ENCODE assay signal across 12 mouse cellular contexts in the genomic region with DNA sequence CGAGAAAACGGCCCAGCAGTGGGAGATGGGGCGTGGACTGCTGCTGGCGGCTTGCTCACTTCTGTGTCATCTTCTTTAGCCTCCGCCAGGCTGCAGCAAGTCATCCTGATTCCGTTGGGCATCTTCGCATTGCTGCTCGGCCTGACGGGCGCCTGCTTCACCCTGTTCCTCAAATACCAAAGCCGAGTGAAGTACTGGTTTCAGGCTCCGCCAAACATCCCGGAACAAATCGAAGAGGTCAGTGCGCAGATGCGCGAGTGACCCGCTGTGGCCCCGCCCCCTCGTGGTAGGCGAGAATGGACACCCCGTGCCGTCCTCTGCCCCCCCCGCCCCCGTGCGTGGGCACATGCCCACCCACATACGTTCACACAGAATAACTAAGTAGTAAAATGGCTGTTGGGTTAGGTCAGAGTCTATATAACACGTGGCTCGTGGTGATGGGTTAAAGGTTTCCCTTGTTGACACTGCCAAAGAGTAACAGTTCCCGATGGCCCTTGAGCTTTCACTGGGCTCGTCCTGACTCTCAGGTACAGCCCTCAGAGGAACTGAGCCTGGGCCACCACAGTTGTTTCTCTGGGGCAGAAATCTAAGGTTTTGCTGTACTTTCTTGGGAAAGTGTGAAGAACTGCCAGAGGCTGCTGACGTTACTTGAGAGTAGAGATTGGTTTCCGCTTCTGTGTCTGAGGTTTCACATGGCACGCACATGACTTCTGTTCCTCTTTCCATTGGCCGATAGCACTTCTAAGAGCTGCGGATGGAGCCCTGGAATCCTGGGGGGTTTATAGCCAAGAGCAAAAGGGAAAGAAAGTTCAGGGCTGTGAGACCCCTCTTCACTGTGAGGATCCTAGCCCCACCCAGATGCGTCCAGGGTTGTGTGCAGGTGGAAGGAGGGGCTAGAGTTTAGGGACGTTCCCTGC. TPM values are rescaled to one million over a fixed set of nuclear protein-coding genes. Genes with fewer than 3 reads are reported as not detected.
A peak's percentile ranks its signal among the peaks of the same experiment; 100 is the strongest.
DNase-seq lines count a peak whose midpoint lies in the region; ATAC-seq lines count a peak whose summit lies in the region.
"Had no signal": no experiment of that assay in that cellular context is flagged by ENCODE, and none has a peak within 500 bp of the region (broad histone marks: within the 10 kb centered on the region; RNA-seq: fewer than 3 reads in every experiment).

No protein-coding gene starts in this region.

- H3K27ac ChIP-seq in forebrain, embryonic 13.5 days = no peak overlapping the region
- H3K27ac ChIP-seq in forebrain, embryonic 14.5 days (ENCODE audit: low read depth, low read length) = no peak overlapping the region
- H3K27ac ChIP-seq in midbrain, embryonic 11.5 days (ENCODE audit: low read depth, low read length) = no peak overlapping the region
- no peak overlapping the region for H3K27ac ChIP-seq in midbrain, embryonic 16.5 days (ENCODE audit: low read length)
- H3K27ac ChIP-seq in macrophage = peak overlapping the region; percentile 73
- H3K27ac ChIP-seq: heart, embryonic 10.5 days; limb, embryonic 13.5 days had no signal

- H3K4me3 ChIP-seq in forebrain, embryonic 13.5 days = no peak overlapping the region
- no peak overlapping the region for H3K4me3 ChIP-seq in forebrain, embryonic 14.5 days (ENCODE audit: low read depth, low read length)
- no peak overlapping the region for H3K4me3 ChIP-seq in midbrain, embryonic 11.5 days (ENCODE audit: low read depth, low read length)
- no peak overlapping the region for H3K4me3 ChIP-seq in midbrain, embryonic 16.5 days (ENCODE audit: low read depth, low read length)
- no peak overlapping the region for H3K4me3 ChIP-seq in macrophage (ENCODE audit: inconsistent target)
- H3K4me3 ChIP-seq: heart, embryonic 10.5 days; limb, embryonic 13.5 days had no signal

- no peak for ATAC-seq in forebrain, embryonic 13.5 days
- no peak for ATAC-seq in forebrain, embryonic 14.5 days
- ATAC-seq in midbrain, embryonic 11.5 days (ENCODE audit: low FRiP score) = peak; percentile 22; the same call in 1 of the 2 replicates
- ATAC-seq in midbrain, embryonic 16.5 days = no peak

- H3K4me1 ChIP-seq in forebrain, embryonic 13.5 days = no peaks in the 10 kb centered on the region
- H3K4me1 ChIP-seq in forebrain, embryonic 14.5 days (ENCODE audit: control insufficient read depth, insufficient read depth, low read length) = no peaks in the 10 kb centered on the region
- no peaks in the 10 kb centered on the region for H3K4me1 ChIP-seq in midbrain, embryonic 11.5 days (ENCODE audit: control insufficient read depth, insufficient read depth, low read length)
- H3K4me1 ChIP-seq in midbrain, embryonic 16.5 days (ENCODE audit: control insufficient read depth, insufficient read depth, low read length) = no peaks in the 10 kb centered on the region

- H3K4me2 ChIP-seq in forebrain, embryonic 13.5 days = peak overlapping the region; percentile 18; the same call in 1 of the 2 replicates
- no peak overlapping the region for H3K4me2 ChIP-seq in forebrain, embryonic 14.5 days (ENCODE audit: low read length)
- peak overlapping the region; percentile 25 for H3K4me2 ChIP-seq in midbrain, embryonic 11.5 days
- no peak overlapping the region for H3K4me2 ChIP-seq in midbrain, embryonic 16.5 days (ENCODE audit: low read length)
- H3K4me2 ChIP-seq: limb, embryonic 13.5 days had no signal

- peaks cover 59% of the 10 kb centered on the region for H3K79me2 ChIP-seq in macrophage (ENCODE audit: inconsistent target)

- no peak overlapping the region for H3K9ac ChIP-seq in forebrain, embryonic 13.5 days
- H3K9ac ChIP-seq in forebrain, embryonic 14.5 days (ENCODE audit: low read length) = no peak overlapping the region
- H3K9ac ChIP-seq in midbrain, embryonic 11.5 days (ENCODE audit: low read length) = no peak overlapping the region
- no peak overlapping the region for H3K9ac ChIP-seq in midbrain, embryonic 16.5 days (ENCODE audit: low read depth, low read length)
- H3K9ac ChIP-seq: limb, embryonic 13.5 days had no signal

- H3K9me3 ChIP-seq in forebrain, embryonic 13.5 days (replicated peaks) = no peaks in the 10 kb centered on the region
- no peaks in the 10 kb centered on the region for H3K9me3 ChIP-seq in forebrain, embryonic 14.5 days (replicated peaks; ENCODE audit: control insufficient read depth, low read length)
- no peaks in the 10 kb centered on the region for H3K9me3 ChIP-seq in midbrain, embryonic 11.5 days (ENCODE audit: control insufficient read depth, low read length)
- H3K9me3 ChIP-seq in midbrain, embryonic 16.5 days (replicated peaks; ENCODE audit: control insufficient read depth, low read length, poor library complexity, severe bottlenecking) = no peaks in the 10 kb centered on the region
- H3K9me3 ChIP-seq: heart, embryonic 10.5 days; limb, embryonic 13.5 days had no signal

- H3K27me3 ChIP-seq in forebrain, embryonic 13.5 days = no peaks in the 10 kb centered on the region
- no peaks in the 10 kb centered on the region for H3K27me3 ChIP-seq in forebrain, embryonic 14.5 days (replicated peaks; ENCODE audit: control insufficient read depth, insufficient read depth, low read length)
- no peaks in the 10 kb centered on the region for H3K27me3 ChIP-seq in midbrain, embryonic 11.5 days (ENCODE audit: control insufficient read depth, insufficient read depth, low read length)
- no peaks in the 10 kb centered on the region for H3K27me3 ChIP-seq in midbrain, embryonic 16.5 days (ENCODE audit: control insufficient read depth, insufficient read depth, low read depth, low read length)
- H3K27me3 ChIP-seq: limb, embryonic 13.5 days had no signal

- H3K36me3 ChIP-seq in forebrain, embryonic 13.5 days (ENCODE audit: poor library complexity, severe bottlenecking) = peaks cover 49% of the 10 kb centered on the region
- H3K36me3 ChIP-seq in forebrain, embryonic 14.5 days (ENCODE audit: control insufficient read depth, insufficient read depth, low read length) = peaks cover 33% of the 10 kb centered on the region
- H3K36me3 ChIP-seq in midbrain, embryonic 11.5 days (ENCODE audit: control insufficient read depth, insufficient read depth, low read length) = no peaks in the 10 kb centered on the region
- H3K36me3 ChIP-seq in midbrain, embryonic 16.5 days (ENCODE audit: control insufficient read depth, insufficient read depth, low read length) = peaks cover 5% of the 10 kb centered on the region
- H3K36me3 ChIP-seq in macrophage (ENCODE audit: inconsistent target) = peaks cover 62% of the 10 kb centered on the region

- no peak for DNase-seq in forebrain, embryonic 14.5 days (ENCODE audit: low spot score)
- DNase-seq in midbrain, embryonic 11.5 days (ENCODE audit: low spot score, missing footprints) = no peak
- peak; percentile 48 for DNase-seq in brain, adult 2 months (ENCODE audit: low read depth, low spot score)
- DNase-seq in gastrocnemius, adult 18-20 months (ENCODE audit: low spot score) = no peak
- no peak for DNase-seq in Muller cell, postnatal 12 days (ENCODE audit: inconsistent ontology term)
- DNase-seq: kidney, adult 11 months; spleen, adult 18-20 months had no signal

- 71% methylated on average over 38 of the region's 38 CpGs for WGBS in forebrain, embryonic 13.5 days
- 80% methylated on average over 38 of the region's 38 CpGs for WGBS in forebrain, embryonic 14.5 days
- 66% methylated on average over 38 of the region's 38 CpGs for WGBS in midbrain, embryonic 11.5 days
- 64% methylated on average over 38 of the region's 38 CpGs for WGBS in midbrain, embryonic 16.5 days
- WGBS in macrophage (ENCODE audit: missing documents) = 76% methylated on average over 29 of the region's 38 CpGs

RNA-seq across cellular contexts. Expression of a gene that starts 14.9 kb away (rescaled TPM):
- polyA plus RNA-seq in forebrain, embryonic 13.5 days (2015; fragmentation: Nextera tagmentation; extraction: Ambion mirVana) = 44.9 and 63.0 TPM in 2 replicates
- polyA plus RNA-seq in forebrain, embryonic 14.5 days (2014; fragmentation: Nextera tagmentation; extraction: Ambion mirVana) = 77.3 and 100 TPM in 2 replicates
- 33.1 and 34.8 TPM in 2 replicates for polyA plus RNA-seq in midbrain, embryonic 11.5 days (2014; fragmentation: Nextera tagmentation; extraction: Ambion mirVana)
- 104 and 125 TPM in 2 replicates for polyA plus RNA-seq in midbrain, embryonic 16.5 days (2015; fragmentation: Nextera tagmentation; extraction: Ambion mirVana)
- total RNA-seq in macrophage (2018; cell fraction: chromatin; rRNA removed) = 10 to 100 TPM; 29.9 to 65.9 (median 45.2) TPM
- 100 to 1,000 TPM in 21 of 26 experiments, 10 to 100 TPM in 5; 91.2 to 131 (median 118) TPM for total RNA-seq in macrophage (2018; cell fraction: cytosol; rRNA removed)
- 100 to 1,000 TPM in 3 of 26 experiments, 10 to 100 TPM in 23; 53.5 to 110 (median 76.6) TPM for total RNA-seq in macrophage (2018; cell fraction: nucleus; rRNA removed)
- 53.8 to 84.8 TPM (median 83.9 TPM) in 3 replicates for polyA plus RNA-seq in macrophage (2018)
- total RNA-seq in gastrocnemius, adult 18-20 months (2021) = 10 to 100 TPM; 52.7 to 61.5 TPM

RNA-seq across cellular contexts. Expression of a gene that starts 35.8 kb away (rescaled TPM):
- polyA plus RNA-seq in forebrain, embryonic 13.5 days (2015; fragmentation: Nextera tagmentation; extraction: Ambion mirVana) = 49.9 and 55.6 TPM in 2 replicates
- 105 and 111 TPM in 2 replicates for polyA plus RNA-seq in forebrain, embryonic 14.5 days (2014; fragmentation: Nextera tagmentation; extraction: Ambion mirVana)
- 53.2 and 55.7 TPM in 2 replicates for polyA plus RNA-seq in midbrain, embryonic 11.5 days (2014; fragmentation: Nextera tagmentation; extraction: Ambion mirVana)
- 95.1 and 106 TPM in 2 replicates for polyA plus RNA-seq in midbrain, embryonic 16.5 days (2015; fragmentation: Nextera tagmentation; extraction: Ambion mirVana)
- total RNA-seq in macrophage (2018; cell fraction: chromatin; rRNA removed) = 10 to 100 TPM in 4 of 26 experiments, 1 to 10 TPM in 22; 2.1 to 25.5 (median 6.7) TPM
- 10 to 100 TPM; 18.3 to 42.3 (median 27.8) TPM for total RNA-seq in macrophage (2018; cell fraction: cytosol; rRNA removed)
- 10 to 100 TPM; 11.6 to 43.2 (median 22.6) TPM for total RNA-seq in macrophage (2018; cell fraction: nucleus; rRNA removed)
- 30.7 to 45.3 TPM (median 34.4 TPM) in 3 replicates for polyA plus RNA-seq in macrophage (2018)
- total RNA-seq in gastrocnemius, adult 18-20 months (2021) = 10 to 100 TPM; 13.1 to 15.1 TPM

RNA-seq across cellular contexts. Expression of a gene that starts 57.0 kb away (rescaled TPM):
- polyA plus RNA-seq in forebrain, embryonic 13.5 days (2015; fragmentation: Nextera tagmentation; extraction: Ambion mirVana) = 7.4 and 7.9 TPM in 2 replicates
- 7.2 and 8.4 TPM in 2 replicates for polyA plus RNA-seq in forebrain, embryonic 14.5 days (2014; fragmentation: Nextera tagmentation; extraction: Ambion mirVana)
- 5.8 and 6.0 TPM in 2 replicates for polyA plus RNA-seq in midbrain, embryonic 11.5 days (2014; fragmentation: Nextera tagmentation; extraction: Ambion mirVana)
- polyA plus RNA-seq in midbrain, embryonic 16.5 days (2015; fragmentation: Nextera tagmentation; extraction: Ambion mirVana) = 6.9 and 7.3 TPM in 2 replicates
- total RNA-seq in macrophage (2018; cell fraction: chromatin; rRNA removed) = 1 to 10 TPM in 9 of 26 experiments, under 1 TPM in 10, not detected in 7; 0.22 to 6.6 (median 0.96) TPM
- total RNA-seq in macrophage (2018; cell fraction: cytosol; rRNA removed) = 1 to 10 TPM in 19 of 26 experiments, under 1 TPM in 7; 0.29 to 5.9 (median 1.6) TPM
- 1 to 10 TPM in 11 of 26 experiments, under 1 TPM in 15; 0.18 to 9.5 (median 0.78) TPM for total RNA-seq in macrophage (2018; cell fraction: nucleus; rRNA removed)
- 1.9 to 6.9 TPM (median 5.2 TPM) in 3 replicates for polyA plus RNA-seq in macrophage (2018)
- 10 to 100 TPM; 19.8 to 20.5 TPM for total RNA-seq in gastrocnemius, adult 18-20 months (2021)

Comparison
In these comparisons a context has a peak if more than half of its experiments do, and no peak if none do; other contexts are left out.
1. H3K4me2 ChIP-seq: peak in forebrain, embryonic 13.5 days (single experiment) and midbrain, embryonic 11.5 days (single experiment); none in forebrain, embryonic 14.5 days (single experiment) and midbrain, embryonic 16.5 days (single experiment).